Mouse (Mus musculus) thymus, postnatal 10 days (tissue): ENCODE measurements around the gene Ntm.

Source experiments
- DNase-seq, 2 experiments: peaks; one replicate each; pipeline ENCODE4 v3.0.0; 2021; ENCODE audit warnings: low spot score in 2 of 2

Gene Ntm

DNA sequence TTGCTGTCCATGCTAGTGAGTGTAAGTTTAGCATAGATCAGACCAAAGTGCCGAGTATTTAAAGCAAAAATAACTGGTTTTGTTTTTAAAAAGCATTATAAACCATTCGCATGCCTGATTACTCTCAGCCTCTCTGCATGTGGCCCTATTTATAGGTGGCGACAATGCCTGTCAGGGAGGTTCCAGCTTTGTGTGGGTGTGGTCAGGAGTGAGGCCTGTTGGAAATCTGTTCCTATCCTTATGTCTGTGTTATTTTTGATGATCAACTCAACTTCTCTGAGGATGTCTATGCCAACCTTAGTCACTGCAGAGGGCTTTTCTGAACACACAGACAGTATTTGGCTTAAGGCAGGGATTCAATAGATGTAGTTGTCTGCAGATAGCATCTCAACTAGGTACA is 78.9 kb downstream of the Ntm start:
- DNase-seq = no peak

GRCm38 (mm10) chr9:29881614-29882013 is 81.3 kb downstream of the Ntm start:
- no peak for DNase-seq

- no peak for DNase-seq
Observed at GRCm38 (mm10) chr9:29877583-29877982, 85.4 kb downstream of the Ntm start.

- DNase-seq = no peak
Observed at GRCm38 (mm10) chr9:29867746-29868145, 95.2 kb downstream of the Ntm start.

DNA sequence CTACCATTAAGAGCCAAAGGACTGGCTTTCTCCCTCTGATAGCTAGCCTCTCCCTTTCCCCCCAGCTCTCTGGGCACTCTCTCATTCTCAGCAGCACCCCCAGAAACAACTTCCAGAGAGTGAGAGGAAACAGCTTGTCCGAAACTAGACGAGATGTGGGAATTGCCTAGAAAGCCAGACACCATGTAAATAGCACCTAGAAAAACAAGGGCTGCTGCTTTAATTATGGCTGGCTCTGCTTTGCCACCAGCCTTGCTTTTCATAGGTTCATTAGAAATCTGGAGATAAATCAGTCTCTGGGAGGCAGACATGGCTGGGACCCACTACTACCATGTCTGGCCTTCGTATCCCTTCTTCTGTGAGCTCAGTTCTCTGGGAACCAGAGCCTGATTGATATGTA is 96.1 kb downstream of the Ntm start:
- no peak for DNase-seq

GRCm38 (mm10) chr9:29866101-29866500 is 96.8 kb downstream of the Ntm start:
- no peak for DNase-seq

DNA sequence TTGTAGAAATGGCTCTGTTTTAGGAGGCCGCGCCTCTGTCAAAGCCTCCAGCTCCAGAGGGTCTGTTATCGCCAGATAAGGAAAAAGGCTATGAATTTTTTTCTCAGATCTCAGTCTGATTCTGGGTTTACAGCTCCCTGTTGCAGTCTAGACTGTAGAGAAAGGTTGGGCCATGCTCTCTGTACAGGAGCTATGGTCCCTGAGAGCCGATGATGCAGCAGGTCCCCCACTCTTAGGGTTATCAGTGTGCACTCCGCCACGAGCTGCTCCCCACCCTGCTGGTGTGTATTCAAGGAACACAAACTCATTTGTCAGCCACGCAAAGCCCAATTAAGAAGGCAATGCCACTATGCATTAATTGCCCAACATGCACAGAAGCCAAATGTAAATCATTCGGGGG is 97.4 kb downstream of the Ntm start:
- DNase-seq = no peak

DNA sequence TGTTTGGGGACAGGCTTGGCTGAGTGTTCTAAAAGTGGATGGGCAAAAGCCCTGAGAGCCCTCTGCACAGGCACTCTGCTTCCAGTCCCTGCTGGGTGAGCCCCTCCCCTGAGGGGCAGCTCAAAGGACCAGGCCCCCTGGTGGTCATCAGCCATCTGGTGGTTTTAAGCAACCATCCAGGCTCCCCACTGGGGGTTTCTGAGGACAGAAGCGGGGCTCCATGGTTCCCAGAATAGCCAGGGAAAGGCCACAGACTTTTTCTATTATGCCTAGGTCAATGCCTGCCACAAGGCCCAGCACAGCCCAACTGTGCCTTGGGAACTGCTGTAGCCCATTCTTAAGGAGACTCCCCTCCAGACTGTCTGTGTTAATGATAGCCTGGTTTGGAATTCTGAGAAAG is 98.1 kb downstream of the Ntm start:
- no peak for DNase-seq

- DNase-seq = no peak
Observed at GRCm38 (mm10) chr9:29862408-29862807, 100.5 kb downstream of the Ntm start.

GRCm38 (mm10) chr9:29859256-29860048 is 103.5 kb downstream of the Ntm start:
- no peak for DNase-seq

DNA sequence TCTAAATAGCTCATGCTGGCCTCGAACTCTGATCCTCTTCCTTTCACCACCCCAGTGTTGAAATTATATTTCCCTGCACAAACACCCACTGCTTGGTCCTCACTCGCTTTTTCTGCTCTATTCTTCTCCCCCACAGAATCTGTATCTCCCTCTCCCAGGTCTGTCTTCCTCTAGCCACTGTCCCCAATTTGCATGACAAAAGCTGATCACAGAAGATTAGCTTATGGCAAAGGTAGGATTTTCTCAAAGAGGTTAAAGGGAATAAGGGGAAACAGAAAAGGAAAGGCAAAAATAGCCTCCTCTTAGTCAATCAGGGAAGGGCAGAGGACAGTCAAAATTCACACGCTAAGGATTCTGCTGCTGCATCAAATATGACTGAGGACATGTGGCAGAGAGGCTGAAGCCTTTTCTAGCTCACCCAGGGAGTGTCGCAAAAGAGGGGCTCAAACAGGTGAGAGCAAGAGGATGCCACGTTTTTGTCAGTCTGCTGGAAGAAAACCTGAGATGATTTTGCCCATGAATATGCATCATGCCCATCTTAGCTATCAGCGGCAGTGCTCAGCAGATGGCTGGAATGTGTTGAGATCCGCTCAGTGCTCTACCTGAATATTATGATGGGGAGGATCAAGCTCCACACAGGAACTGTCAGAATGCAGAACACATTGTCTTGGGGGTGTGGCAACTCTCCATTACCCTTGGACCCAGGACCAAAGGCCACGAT is 114.0 kb downstream of the Ntm start:
- DNase-seq = no peak

- no peak for DNase-seq
Observed at GRCm38 (mm10) chr9:29837344-29837743, 125.6 kb downstream of the Ntm start.

DNA sequence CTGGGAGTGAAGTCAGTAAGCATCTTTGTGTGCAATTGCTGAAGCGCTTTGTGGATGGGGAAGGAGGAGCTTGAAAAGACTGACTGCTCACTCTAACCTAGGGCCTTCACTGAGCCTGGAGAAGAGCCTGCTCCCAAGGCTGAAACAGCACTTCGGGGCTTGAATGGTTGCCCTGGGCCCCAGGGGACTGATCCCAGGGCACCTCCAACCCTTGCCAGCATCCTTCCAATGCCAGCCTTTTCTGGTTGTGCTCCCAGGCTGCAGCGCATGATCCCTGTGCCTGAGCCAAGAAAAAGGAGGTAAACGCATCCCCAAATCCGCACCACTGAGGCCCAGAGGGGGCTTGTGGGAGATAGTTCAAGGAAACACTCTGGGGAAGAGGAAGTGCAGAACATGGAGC is 128.0 kb downstream of the Ntm start:
- DNase-seq = no peak

- no peak for DNase-seq
Observed at GRCm38 (mm10) chr9:29833781-29834180, 129.2 kb downstream of the Ntm start.

- DNase-seq = no peak
Observed at GRCm38 (mm10) chr9:29827240-29827660, 135.7 kb downstream of the Ntm start.

DNA sequence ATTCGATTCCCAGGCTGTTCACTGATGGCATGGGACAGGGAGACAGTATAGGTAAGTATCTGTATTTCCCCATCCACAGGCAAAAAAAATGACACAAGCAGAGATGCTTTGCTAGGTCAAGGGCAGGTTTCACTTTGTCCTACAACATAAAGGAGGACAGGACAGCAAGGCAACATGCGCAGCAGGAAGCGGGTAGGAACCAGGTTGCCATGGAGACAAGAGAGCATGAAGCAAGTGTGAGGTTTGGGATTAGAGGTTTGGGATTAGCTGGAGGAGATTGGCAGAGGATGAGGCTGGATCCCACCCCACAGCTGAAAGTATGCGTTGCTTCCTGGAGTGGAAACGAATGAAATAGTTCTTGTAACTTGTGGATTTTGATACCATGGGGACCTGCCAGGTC is 137.7 kb downstream of the Ntm start:
- no peak for DNase-seq

DNA sequence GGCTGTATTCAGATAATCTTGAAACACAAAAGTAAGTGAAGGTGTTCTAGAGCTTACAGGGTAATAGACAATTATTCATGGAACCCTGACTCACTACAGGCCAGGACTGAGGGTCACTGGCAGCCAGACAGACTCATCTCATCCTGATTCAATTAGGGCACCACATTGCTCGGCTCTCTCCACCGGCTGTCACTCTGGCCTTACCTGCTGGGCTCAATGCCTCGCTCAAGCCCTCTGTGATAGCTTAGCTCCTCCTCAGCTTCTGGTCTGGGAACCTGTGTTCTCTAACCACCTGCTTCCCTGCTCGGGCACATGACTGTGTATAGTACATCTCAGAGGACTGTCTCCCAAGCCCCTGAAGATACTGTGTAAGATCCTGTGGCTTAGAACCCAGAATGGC is 139.2 kb downstream of the Ntm start:
- no peak for DNase-seq

- no peak for DNase-seq
Observed at GRCm38 (mm10) chr9:29812685-29813084, 150.3 kb downstream of the Ntm start.

GRCm38 (mm10) chr9:29806790-29807189 is 156.2 kb downstream of the Ntm start:
- no peak for DNase-seq

GRCm38 (mm10) chr9:29804483-29804882 is 158.5 kb downstream of the Ntm start:
- no peak for DNase-seq

GRCm38 (mm10) chr9:29803738-29804285 is 159.1 kb downstream of the Ntm start:
- DNase-seq = no peak

DNA sequence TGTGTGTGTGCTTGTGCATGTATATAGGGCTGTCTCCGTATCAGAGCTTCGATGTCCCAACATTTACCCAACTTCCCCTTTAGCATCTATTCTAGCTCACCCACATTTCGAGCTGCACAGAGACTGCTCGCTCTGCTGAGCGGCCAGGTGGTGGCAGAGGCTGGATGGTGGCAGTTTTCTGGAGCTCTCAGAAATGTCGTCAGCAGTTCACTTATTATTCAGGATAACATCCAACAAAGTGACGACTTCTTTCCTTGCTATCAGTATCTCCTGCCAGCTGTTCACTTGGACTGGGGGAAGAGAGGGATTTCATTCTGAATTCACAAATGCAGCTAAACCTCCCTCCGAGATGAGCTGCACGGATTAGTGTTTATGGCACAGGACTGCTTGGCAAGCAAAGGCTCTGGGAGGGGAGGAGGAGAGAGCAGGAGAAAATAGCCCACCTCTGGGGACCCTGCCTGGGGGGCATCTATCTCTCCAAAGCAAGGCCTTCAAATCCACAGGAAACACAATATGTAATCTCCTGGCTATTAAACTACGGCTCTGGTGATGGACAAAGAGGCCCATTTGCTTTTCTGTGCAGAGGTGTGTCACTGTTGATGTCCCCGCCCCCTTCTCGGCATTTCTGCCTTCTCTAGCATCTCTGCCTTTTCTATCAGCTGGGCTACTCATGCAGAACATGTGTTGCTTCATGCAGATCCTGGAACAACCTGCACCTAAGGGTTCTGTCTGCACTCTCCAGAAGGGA is 159.8 kb downstream of the Ntm start:
- no peak for DNase-seq
